Mouse (Mus musculus): ENCODE results near the gene Cald1.
A peak's percentile ranks its signal among the peaks of the same experiment; 100 is the strongest.

The Cald1 gene

GRCm38 (mm10) chr6:34754448-34754847, 156.1 kb downstream of the Cald1 start:
- DNase-seq (ENCODE audit: low read depth, low spot score): peak; percentile 53

- DNase-seq (ENCODE audit: low read depth, low spot score): no peak
Measured at GRCm38 (mm10) chr6:34758340-34758739, 160.0 kb downstream of the Cald1 start.

DNA sequence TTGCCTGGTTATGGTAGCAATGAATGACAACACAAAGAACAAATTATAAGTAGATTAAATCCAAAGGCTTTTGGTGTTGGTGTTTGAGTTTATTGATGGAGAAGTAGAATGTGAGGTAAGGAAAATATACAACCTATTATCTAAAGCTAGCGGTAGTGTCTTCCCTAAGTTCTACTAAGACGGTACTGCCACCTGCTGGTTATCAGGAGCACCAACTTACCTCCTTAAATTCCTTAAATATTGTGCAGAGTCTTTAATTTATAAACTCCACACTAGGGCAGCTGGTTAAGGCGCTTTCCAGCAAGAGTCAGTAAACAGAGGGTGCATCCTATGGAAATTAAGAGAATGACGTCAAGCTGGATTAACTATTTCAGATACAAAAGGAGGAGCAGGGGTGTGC, 161.7 kb downstream of the Cald1 start:
- peak; percentile 57 for DNase-seq (ENCODE audit: low read depth, low spot score)

- DNase-seq (ENCODE audit: low read depth, low spot score): no peak
Measured at GRCm38 (mm10) chr6:34765721-34766120, 167.4 kb downstream of the Cald1 start.

DNA sequence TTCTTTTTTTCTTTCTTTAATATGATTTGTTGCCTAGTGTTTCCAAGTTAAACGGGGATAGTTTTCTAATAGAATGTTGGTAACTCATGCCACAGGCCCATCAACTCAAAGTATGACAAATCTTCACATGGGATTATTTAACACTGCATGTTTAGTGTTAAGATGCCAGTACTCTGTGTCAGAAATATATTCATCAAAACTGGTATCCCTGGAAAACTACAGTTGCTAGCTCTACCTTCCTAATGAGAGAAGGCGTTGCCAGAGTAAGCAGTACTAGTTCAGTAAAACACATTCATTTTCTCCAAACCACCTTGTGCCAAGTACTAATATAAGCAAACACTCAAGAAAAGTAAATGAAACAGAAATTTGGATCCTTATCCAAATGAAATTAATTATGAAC, 171.7 kb downstream of the Cald1 start:
- no peak for DNase-seq (ENCODE audit: low read depth, low spot score)

DNA sequence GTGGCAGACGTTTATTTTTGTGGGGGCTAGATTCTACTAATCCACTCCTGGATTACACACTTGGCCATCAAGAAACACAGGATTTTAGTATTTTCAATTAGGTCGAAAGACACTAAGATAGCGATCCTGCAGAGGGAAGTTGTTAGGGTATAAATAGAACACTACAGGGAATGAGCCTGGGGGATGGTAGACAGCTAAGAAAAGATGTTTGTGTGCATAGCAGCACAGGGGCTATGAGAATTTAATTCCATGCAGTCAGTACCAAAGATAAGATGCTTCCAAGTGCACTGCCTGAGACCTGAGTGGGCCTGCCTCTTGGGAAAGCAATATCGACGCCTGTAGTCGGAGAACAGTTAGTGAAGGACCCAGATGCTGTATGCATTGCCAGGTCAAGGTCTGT, 172.2 kb downstream of the Cald1 start:
- DNase-seq (ENCODE audit: low read depth, low spot score): no peak

- DNase-seq (ENCODE audit: low read depth, low spot score): no peak
Measured at GRCm38 (mm10) chr6:34776396-34776795, 178.1 kb downstream of the Cald1 start.

DNA sequence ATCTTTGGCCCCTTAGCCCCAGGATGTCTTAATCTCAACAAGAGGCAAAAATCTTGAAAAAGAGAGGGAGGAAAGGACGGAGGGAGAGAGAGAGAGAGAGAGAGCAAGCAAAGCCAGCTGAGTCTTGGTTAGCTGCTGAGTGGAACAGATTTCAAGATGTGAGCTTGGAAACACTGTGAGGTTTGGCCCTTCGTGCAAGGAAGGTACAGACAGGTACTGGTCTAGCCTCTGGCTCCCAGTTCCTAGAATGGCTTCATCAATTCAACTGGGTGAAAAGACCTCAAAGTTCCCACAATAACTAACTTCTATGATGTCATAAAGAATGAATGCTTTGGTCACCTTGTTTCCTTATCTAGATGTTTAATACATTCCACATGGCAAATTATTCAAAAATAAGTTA, 178.8 kb downstream of the Cald1 start:
- DNase-seq (ENCODE audit: low read depth, low spot score): no peak

- no peak for DNase-seq (ENCODE audit: low read depth, low spot score)
Measured at GRCm38 (mm10) chr6:34777981-34778668, 179.8 kb downstream of the Cald1 start.

GRCm38 (mm10) chr6:34780231-34780942, 182.1 kb downstream of the Cald1 start, which contains the start of gene Agbl3:
Gene Agbl3 (plus strand): TSS chr6:34780432.
- peak; percentile 96 for DNase-seq (ENCODE audit: low read depth, low spot score)

GRCm38 (mm10) chr6:34780943-34781289, 182.6 kb downstream of the Cald1 start:
- DNase-seq (ENCODE audit: low read depth, low spot score): no peak

GRCm38 (mm10) chr6:34782493-34782892, 184.2 kb downstream of the Cald1 start:
- DNase-seq (ENCODE audit: low read depth, low spot score): no peak

DNA sequence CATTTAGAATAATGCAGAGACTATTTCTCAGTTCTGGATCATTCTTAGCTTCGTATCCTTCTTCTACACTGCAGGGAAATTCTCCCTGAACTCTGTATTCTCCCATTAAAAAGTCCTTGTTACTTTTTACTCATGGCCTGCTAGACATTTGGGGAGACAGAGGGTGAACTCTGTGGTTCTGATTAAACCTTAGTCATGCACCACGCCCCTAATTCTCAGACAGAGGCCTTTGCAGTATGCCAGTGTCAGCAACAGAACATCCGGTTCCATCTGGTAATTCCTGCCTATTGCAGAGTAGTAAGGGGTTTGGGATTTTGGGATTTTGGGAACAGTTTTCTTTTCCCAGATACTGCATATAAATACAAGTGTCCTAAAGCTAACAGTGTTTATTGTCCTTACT, 198.6 kb downstream of the Cald1 start:
- no peak for DNase-seq (ENCODE audit: low read depth, low spot score)

DNA sequence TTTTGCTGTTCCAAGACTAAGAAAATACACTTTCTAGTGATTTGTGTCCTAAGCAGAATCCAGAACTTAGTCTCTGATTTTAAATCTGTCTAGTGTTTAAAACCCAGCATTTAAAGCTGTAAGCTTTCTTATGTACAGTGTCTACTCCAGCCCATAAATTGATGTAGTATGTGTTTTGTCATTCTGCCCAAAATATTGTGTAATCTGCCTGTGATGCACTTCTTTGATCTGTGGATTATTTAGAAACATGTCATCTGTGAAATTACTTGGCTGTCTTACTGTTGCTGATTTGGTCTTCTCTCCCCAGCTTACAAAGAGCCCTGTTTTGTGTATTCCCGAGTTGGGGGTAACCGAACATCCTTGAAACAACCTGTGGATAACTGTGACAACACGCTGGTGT, 199.6 kb downstream of the Cald1 start:
- no peak for DNase-seq (ENCODE audit: low read depth, low spot score)

GRCm38 (mm10) chr6:34805582-34805981, 207.3 kb downstream of the Cald1 start:
- no peak for DNase-seq (ENCODE audit: low read depth, low spot score)

DNA sequence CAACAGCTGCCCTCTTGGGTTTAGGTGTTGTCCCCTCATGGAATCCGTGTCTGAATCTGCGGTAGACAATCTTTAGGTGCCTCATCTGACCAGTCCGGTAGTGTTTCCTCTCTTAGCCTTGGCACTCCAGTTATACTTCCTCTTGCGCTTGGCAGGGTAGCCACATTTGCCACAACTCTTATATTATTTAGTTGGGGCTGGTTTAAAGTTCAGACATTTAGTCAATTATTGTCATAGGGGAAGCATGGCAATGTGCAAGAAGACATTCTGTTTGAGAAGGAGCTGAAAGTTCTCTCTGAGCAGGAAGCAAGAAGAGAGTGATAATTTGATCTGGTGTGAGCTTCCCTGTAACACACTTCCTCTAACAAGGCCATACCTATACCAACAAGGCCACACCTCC, 212.4 kb downstream of the Cald1 start:
- no peak for DNase-seq (ENCODE audit: low read depth, low spot score)

DNA sequence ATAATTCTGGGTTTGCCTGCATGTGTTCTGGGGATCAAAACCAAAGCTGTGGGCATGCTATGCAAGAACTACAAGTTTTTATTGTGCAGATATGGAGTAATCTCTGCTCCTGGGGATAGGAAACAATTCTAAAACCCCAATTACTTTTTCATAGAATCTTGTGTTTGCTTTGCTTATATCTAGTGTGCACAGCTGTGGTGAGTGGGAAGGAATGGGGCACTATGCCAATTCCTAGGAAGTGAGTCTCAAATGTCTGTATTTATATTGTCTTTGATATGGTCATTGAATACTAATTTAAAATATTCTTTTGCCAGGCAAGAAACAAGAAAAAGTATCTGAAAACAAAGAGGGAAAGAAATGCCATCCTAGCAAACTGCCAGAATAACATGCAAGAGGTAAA, 226.1 kb downstream of the Cald1 start:
- no peak for DNase-seq (ENCODE audit: low read depth, low spot score)
